Mouse (Mus musculus) megakaryocyte, embryonic 14.5 days (primary cell): ENCODE results near the gene Map4.

Experiments
- FLI1 ChIP-seq: IDR thresholded peaks from 2 replicates; pipeline ENCODE4 v1.6.1; 2012; ENCODE audit warnings: low read length, inconsistent platforms, mixed read lengths
- GATA1 ChIP-seq: IDR thresholded peaks from 3 replicates; pipeline ENCODE4 v1.6.1; 2012; ENCODE audit warnings: mixed read lengths, low read length, inconsistent platforms, borderline replicate concordance

- TF ChIP-seq GATA1 = no peak
- TF ChIP-seq FLI1 = no peak
Measured at GRCm38 (mm10) chr9:109985416-109985815, 54.2 kb downstream of the Map4 start.
